Mouse (Mus musculus): ENCODE data around the gene Sptssa.
"Not testable (repeated sequence)": the region's sequence is repeated elsewhere in the genome, so short reads cannot be mapped to it uniquely, and the experiment has no call there.

The Sptssa gene

DNA sequence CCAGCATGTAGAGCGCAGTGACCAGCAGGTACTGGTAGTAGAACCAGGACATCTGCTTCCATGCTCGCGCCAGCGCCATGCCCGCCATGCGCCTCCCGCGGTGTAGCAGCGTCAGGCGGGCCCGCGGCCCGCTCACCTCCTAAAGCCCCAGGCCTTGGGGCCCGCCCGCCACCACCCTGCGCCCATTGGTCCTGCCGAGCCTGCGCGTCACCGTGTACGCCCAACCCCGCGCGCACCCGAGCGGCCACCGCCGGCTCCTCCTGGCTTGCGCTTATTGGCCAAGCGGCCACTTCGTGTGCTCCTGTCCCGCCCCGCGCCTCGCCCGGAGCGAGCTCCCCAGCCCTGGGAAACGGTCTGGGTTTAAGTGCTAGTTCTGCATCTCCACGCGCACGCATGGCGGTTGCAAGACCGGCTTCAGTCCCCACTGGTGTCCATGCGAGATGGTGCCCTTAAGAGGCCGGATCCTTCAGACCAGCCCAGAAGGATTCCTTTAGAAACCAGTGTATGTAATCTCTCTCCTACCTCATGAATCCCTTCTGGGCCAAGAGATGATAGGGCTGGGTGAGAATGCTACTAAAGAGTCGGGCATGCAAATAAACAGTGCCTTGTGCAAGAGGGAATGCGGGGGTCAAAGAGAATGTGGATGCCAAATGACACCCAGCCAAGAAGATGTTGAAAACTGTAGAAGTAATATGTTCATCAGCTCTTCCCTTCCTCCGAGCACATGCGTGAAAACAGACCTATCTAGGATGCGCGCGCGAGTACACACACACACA, at the start of gene Sptssa:
TSS of gene Sptssa (minus strand) at position 178 of the 776 bp plus-strand sequence.
- DNase-seq = peak; percentile 97

DNA sequence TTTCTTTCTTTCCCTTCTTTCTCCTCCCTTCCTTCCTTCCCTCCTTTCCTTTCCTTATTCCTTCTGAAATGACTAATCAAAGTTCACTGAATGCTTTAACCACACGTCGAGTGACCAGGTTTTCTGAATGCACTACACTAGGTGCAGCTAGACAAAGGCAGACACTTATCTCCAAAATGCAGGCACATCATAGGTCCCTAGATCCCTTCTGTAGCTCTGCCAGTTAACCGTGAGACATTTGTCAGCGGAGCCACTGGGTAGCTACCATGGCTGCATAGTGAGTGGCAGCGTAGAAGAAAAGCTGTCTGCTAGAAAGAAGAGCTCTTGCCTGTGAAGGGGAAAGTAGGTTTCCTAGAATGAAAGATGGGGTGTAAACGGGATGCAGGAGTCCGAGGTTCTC, 43.0 kb upstream of the Sptssa start:
- no peak for DNase-seq

DNA sequence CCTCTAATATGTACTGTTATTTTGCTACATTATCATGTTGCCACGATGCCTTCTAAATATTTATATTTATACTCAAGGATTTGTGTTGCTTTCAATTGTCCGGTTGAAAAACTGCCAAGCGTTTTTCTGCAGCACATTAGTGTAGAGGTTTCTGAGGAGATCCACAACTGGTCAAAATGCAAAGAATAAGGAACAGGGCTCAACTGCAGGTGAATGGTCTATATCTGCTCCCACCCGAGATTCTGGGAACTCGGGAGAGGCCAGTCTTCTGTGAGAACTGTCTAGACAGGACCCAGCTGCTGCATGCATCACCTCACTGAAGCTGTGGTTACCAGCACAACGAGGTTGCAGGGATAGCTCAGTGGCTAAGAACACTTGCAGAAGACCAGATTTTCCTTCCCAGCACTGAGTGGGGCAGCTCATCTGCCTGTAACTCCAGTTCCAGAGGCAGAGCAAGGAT, 41.4 kb upstream of the Sptssa start:
- DNase-seq = no peak

DNA sequence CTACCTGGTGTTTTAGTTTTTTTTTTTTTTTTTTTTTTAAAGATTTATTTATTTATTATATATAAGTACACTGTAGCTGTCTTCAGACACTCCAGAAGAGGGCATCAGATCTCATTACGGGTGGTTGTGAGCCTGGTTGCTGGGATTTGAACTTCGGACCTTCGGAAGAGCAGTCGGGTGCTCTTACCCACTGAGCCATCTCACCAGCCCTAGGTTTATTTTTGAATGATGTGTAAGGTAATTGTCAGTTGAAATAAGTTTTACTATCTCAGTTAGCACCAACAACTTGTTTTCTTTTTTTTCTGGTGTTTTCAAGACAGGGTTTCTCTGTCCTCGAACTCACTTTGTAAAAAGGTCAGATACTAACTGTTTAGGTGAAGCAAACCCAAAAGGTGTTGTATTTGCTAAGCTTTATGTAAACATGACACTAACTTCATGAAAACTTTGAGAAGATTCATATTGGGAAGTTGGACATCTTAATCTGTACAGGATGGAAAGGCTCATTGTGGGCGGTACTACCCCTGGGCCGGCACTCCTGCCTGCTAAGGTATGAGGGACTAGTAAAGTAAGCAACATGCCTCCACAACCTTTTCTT, 40.7 kb upstream of the Sptssa start:
- peak; percentile 57 for DNase-seq

DNA sequence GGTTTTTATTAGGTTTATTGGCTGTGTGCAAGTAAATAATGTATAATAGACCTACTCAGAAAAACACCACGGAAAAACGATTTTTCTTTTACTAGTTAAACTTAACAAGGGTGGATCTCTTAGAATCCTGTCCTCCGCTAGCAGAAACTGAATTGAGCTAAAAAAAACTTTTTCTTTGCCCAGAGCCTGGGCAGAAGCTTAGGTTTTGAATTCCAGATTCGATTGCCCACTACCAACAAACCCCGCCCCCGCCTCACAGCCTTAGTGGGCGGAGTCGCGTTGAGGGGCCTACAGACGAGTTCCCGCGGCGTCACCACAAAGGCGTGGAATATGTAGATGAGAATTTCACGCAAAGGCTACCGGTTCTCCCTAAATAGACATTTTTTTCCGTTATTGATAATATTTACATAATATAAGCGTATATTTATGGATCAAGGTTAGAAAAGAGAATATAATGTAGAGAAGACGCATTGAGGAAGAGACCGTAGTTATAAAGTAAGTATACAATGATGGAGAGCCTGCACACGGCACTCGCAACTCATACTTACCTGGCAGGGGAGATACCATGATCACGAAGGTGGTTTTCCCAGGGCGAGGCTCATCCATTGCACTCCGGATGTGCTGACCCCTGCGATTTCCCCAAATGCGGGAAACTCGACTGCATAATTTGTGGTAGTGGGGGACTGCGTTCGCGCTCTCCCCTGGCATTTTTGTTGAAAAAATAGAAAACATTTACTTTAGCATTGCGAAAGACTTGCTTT, 40.0 kb upstream of the Sptssa start:
- peak; percentile 98 for DNase-seq

DNA sequence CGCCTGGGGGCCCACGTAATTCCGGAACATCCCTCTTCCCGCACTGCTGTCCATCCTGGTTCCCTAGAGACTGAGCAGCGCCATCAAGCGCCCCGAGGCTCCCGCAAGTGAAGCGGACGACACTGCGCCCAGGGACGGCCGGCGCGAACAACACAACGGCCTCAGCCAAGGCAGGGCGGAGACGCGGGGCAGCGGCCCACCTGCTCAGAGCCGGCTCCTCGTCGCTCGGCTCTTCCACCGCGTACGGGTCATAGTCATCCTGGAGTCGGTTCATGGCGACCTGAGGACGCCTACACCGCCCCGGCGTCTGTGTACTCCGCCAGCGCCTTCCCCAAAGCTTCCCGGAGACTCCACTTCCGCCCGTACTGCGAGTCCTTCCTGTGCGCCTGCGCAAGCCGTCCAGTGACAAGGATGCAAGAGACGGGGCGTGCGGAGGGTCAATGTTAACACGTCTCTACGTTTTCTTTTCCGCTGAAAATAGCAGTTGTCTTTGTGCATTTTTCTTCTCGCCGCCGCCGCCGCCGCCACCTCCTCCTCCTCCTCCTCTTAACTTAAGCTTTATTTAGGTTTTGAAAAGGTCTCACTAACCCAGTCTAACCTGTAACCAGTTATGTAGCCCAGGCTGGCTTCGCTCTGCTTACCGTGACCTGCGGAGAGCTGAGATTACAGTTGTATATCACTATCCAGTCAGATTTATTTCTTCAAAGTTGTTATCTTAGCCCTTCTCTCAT, 39.3 kb upstream of the Sptssa start, which contains the start of gene Eapp:
TSS of gene Eapp (minus strand) at position 387 of the 731 bp plus-strand sequence.
- DNase-seq = peak; percentile 97

DNA sequence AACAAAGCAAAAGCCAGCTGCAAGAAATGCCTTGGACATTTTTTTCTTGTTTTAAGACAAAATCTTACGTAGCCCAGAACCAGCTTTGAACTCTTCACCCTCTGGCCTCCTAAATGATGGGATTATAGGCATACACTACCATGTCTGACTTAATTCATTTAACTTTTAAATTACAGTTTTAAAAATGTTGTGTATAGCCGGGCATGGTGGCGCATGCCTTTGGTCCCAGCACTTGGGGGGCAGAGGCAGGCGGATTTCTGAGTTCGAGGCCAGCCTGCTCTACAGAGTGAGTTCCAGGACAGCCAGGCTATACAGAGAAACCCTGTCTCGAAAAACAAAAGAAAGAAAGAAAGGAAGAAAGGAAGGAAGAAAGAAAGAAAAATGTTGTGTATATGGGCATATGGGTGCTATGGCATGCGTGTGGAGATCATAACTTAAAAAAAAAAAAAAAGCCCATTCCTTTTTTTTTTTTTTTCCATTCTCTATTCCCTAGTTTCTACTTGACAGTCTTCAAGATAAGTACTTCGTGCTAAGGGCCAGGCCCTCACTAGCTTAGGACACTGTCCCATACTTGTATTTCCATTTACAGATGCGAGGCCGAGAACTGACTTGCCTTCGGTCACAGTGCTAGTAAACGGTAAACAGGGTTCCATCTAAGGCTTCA, 38.6 kb upstream of the Sptssa start:
- no peak for DNase-seq

DNA sequence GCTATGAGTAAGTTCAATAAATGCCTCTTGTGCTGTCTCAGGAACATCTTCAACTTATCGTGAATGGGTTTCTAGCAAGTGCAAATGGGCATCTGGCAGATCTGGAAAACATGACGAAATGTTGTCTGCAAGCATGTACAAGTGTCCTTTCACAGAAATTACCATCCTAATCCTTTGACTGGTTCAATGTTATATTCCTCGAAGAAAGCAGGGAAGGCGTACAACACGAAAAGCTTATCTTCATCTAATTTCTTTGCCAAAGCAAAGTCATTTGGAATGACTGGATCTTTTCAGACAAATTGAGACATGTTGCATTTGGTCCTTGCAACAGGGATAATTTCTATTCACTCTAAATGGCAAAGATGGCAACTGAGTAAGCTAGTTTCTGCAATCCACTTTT, 32.7 kb upstream of the Sptssa start:
- DNase-seq = no peak

DNA sequence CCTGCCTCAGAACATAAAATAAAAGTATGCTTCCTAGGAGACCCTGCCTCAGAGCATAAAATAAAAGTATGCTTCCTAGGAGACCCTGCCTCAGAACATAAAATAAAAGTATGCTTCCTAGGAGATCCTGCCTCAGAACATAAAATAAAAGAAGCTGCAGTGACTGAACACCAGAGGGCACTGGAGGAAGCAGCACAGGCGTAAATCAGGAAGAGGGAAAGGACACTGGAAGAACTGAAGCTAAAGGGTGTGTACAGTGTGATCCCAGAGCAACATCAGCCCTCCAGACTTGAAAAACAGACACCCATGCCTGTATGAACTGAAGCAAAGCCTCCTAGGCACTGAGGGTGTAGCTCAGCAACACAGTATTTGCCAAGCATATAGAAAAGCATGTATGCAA, 26.8 kb upstream of the Sptssa start:
- DNase-seq = no peak

DNA sequence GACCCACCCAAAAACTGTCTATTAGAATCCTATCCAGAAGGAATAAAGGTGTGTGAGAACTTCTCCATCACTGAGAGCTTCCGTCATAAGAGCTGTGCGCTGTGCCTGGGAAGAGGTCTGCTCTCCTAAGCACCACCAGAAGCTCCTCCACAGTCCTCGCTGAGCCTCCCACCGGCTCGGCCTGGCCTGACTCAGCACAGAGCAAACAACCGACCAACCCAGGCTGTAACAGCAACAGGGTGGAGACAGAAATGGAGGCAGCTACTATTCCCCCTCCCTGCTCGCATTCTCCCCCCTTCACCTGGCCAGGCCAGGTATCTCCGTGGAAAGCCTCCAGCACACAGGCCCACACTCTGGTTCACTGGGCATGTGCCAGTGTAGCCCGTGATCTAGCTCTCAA, 20.3 kb upstream of the Sptssa start:
- no peak for DNase-seq

DNA sequence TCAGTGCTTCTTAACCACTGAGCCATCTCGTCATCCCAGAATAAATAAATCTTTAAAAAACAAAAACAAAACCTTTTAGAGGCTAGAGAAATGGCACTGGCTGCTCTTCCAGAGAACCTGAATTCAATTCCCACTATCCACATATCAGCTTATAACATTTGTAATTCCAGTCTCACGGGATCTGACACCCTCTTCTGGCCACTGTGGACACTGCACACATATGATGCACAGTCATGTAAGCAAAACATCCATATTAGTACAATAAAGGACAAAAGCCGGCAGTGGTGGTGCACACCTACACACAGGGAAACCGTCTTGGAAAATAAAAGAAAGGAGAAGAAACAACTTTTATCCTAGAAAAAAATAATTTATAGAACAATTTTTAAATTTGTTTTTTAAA, 19.0 kb upstream of the Sptssa start:
- DNase-seq = no peak

DNA sequence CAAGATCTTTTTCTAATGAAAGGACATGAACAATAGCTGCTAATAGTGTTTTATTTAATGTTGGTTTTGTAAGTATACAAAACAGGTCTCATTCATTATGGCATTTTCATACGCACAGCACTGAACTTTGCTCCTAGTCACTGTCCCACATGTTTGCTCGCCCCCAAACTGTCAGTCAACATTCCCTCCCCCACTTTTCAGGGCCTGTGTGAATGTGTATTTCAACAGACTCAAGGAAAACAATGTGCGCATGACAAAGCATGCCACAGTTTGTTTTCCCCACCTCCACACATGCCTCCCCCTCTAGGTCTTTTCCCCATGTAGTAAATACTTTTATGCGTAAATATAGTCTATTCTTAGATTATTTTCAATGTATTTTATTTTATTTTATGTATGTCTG, 14.9 kb upstream of the Sptssa start:
- no peak for DNase-seq

DNA sequence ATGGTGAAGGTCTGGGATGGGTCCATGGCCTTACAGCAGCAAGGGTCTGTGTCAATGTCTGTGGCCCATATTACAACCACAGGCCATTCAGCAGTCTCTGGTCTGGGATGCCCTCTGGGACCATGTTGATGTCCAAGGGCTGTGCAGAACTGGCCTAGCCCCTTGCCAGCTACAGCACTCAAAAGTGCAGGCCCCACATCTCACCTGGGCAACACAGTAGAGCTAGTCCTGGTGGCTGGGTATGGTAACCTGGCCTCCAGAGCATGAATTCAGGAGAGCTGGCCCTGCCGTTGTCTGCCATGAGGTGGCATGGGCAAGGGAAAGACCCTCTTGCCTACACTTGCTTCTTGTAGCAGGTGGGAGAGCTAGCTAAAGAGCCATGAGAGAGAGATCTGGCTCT, 11.8 kb upstream of the Sptssa start:
- no peak for DNase-seq

DNA sequence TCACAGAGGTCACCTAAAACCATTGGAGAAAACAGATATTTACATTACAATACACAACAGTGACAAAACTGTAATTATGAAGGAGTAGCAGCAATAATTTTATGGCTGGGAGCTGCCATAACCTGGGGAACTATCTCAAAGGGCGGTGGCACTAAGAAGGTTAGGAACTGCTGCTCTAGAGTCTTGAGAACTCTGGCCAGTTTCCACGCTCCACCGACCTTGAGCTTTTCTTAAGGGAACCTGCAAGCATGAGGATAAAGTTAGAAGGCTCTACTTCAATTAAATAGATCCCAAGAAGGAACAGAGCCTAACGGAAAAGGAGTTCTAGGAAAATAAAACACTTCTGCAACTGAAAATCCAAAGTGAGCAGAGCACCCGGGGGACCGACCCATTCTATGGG, 9.2 kb upstream of the Sptssa start:
- peak; percentile 24 for DNase-seq

DNA sequence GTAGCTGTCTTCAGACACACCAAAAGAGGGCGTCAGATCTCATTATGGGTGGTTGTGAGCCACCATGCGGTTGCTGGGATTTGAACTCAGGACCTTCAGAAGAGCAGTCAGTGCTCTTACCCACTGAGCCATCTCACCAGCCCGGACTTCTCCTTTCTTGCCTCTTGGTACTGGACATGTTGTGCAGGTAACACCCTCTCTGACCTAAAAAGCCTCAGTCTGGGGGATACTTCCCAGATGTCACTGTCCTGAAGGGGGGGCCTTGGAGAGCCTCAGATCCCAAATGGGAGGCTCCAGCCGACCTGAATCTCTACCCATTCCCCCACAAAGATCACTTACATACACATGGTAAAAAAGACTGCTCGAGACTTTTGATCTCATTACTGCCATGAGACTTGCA, 5.1 kb upstream of the Sptssa start:
- not testable (repeated sequence) for DNase-seq

DNA sequence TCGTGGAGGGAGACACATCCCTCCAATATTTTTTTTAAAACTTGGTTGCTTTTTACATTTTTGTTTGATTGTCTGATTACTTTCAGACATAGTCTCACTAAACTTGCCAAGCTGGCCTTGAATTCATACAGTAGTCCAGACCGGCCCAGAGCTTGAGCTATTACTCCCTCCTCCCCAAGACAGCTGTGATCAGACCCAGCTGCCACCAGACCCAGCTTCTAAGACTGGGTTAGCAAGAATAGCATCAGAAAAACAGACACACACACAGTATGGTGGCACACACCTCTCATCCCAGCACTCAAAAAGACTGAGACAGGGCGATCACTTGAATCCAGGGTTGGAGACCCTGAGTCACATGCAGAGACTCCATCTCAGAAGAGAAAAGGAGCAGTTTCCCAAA, 3.5 kb upstream of the Sptssa start:
- DNase-seq = no peak

DNA sequence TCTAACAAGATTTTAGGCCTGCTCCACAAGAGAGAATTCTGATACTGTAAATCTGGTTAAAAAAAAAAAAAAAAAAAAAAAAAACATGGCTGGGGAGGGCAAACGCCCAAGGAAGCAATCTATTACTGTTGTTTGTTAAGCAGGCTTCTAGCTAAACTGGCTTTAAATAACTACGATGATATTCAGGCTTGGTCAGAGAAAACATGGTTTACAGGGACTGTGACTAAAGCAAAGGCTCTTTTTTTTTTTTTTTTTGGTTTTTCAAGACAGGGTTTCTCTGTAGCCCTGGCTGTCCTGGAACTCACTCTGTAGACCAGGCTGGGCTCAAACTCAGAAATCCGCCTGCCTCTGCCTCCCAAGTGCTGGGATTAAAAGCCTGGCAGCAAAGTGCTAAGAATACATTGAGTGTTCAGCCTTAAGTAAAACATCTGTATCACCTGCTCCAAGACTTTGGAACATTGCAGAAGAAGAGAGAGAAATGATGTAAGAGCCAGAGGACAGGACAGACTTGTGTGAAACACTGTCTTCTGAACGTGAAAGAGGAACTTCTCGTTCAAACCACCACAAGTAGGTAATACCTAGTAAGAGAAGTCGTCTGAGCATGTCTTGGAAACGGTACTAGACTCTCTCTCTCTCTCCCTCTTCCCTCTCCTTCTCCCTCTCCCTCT, 2.2 kb upstream of the Sptssa start:
- DNase-seq = no peak

DNA sequence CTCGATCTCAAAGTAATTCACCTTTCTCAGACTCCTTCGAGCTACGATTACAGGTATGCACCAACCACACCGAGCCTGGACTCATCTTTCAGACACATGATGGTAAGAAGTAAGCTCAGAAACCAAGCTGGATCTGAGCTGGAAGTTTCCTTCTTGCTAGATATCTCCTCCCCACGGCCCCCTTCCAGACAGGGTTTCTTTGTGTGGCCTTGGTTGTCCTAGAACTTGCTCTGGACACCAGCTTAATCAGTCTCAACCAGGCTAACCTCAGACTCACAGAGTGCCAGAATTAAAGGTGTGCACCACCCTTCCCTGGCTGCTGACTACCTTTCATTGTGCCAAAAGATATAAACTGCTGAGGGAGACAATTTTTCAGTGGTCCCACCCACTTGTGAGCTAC, 1.6 kb upstream of the Sptssa start:
- DNase-seq = no peak

DNA sequence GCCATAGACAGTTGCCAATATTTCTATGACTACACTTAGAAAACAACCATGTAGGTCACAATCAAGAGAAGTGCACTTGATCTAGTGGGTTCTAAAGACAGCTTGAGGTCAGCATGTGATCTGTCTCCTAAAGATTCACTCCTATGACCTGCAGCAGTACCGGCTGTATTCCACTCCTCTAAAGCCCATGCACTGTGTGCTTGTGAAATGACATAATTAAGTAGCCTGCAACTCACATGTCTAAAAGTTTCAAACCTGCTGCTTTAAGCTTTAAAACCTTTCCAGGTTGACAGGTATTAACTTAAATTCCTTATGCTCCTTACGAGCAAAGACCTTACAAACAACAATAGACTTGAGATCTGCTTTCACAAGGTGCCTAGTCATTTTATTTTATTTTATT, 853 bp upstream of the Sptssa start:
- DNase-seq = no peak

DNA sequence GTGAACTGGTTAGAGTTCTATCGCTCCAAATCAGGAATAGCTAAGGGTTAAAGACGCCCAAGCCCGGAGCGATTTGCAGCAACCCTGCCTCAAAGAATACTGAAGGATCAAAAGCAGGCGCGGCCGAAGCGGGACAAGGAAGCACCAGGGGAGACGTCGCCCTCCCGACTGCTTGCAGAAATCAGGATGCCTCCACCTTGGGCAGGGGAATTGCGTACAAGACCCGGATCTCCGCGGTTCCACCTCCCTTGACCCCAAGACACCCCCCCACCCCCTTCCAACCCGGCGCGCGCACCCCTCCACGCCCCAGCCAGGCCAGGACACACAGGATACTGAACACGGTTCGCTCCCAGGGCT, 356 bp downstream of the Sptssa start:
- no peak for DNase-seq

DNA sequence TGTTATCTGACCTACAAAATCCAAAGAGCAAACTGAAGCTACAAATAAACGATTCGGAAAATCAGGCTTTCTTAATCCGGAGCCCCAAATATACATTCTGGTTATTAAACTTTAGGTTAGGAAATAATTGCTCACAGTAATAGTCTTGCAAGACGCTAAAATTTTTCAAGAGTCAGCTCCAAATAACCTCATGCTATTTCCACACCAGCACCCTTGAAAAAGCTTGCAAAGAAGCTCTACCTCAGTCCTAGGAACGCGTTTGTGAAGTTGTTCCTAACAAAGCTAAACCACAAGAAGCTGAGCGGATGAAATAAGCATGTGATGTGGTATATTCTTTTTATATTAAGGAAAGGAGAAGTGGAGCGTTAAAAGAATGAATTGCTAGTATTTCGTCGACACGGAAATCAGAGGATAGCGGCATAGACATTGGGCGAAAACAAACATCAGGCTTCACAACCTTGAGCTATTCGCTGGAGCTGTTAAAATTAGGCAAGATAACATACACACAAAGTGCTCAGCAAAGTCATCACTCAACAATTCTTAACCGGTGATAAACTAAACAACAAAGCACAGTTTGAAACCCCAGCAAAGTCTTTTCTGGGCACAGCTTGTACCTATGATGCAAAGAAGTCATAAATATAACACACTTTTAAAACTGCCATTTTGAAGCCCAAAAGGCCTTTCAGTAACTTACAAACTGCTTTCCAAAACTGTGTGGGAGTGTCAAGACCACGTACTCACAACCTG, 908 bp downstream of the Sptssa start:
- DNase-seq = peak; percentile 19

Measured in kidney, adult 9 months (tissue).